Mouse (Mus musculus): ENCODE data around the gene Cyp2b10.

Gene Cyp2b10

GRCm38 (mm10) chr7:25917271-25917670, 19.9 kb downstream of the Cyp2b10 start:
- peak; percentile 12 for DNase-seq

DNA sequence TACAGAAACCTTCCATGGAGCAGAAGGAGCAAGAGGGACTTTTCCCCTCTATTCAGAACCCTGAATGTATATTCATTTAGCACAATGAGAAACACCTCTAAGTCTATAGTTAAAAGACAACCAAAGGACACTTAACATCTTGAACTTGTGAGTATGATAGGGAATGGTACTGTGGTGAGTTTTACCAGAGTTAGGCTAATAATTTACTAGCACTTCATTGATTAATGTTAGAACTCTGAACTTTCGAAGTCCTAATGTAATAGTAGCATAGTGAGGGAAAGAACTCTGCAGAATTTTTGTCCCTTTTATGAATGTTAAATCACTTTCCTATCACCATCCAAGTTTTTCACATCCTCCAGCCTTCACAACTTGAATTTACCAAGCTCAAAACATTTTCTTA, 22.0 kb downstream of the Cyp2b10 start:
- no peak for DNase-seq

GRCm38 (mm10) chr7:25945274-25945673, 47.9 kb downstream of the Cyp2b10 start:
- DNase-seq = no peak

All from kidney, postnatal 10 days (tissue).